In the genomic region with DNA sequence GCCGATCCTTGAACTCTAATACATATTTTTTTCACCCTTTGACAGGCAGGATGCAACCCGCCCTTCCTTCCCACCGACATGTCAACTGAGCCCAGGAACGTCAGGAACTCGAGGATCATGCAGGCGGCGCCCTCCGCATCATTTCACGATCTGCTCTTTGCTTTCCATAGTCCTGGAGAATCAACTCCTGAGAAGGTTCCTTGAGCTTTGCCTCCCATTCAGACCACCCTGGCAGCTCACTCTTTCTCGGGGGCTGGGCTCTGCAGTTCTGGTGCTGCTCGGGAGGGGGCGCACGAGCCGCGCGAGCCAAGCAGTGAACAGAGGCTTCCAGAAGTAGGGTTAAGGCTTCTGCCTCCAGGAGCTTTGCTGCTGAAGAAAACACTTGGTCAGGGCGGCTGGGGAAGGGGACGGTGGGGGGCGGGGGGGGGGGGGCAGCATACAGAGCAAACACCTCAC, we compare ENCODE assay signal across 8 mouse cellular contexts. TPM values are rescaled to one million over a fixed set of nuclear protein-coding genes. Genes with fewer than 3 reads are reported as not detected.
DNase-seq lines count a peak whose midpoint lies in the region; ATAC-seq lines count a peak whose summit lies in the region.

No protein-coding gene starts in this region.

- H3K4me1 ChIP-seq in intestine, embryonic 16.5 days (ENCODE audit: control insufficient read depth, insufficient read depth, low read length), result no peaks in the 10 kb centered on the region
- peaks cover 11% of the 10 kb centered on the region for H3K4me1 ChIP-seq in limb, embryonic 10.5 days
- H3K4me1 ChIP-seq in midbrain, embryonic 11.5 days (ENCODE audit: control insufficient read depth, insufficient read depth, low read length), result peaks cover 4% of the 10 kb centered on the region; the same call in 1 of the 2 replicates

- peak overlapping the region; percentile 42 for H3K4me2 ChIP-seq in intestine, embryonic 16.5 days (ENCODE audit: low read depth, low read length)
- H3K4me2 ChIP-seq in midbrain, embryonic 11.5 days, result no peak overlapping the region

- DNase-seq in adrenal gland, adult (ENCODE audit: inconsistent age in 2 of 2, low spot score in 1 of 2), result peak; percentile 70 to 93
- peak; percentile 71 for DNase-seq in embryo, embryonic 11 days
- DNase-seq in limb, embryonic 10.5 days (ENCODE audit: low spot score), result peak; percentile 88
- DNase-seq in midbrain, embryonic 11.5 days (ENCODE audit: low spot score, missing footprints), result peak; percentile 99
- peak; percentile 65 for DNase-seq in right cerebral cortex, postnatal 4 days
- DNase-seq in urinary bladder, postnatal 4 days (ENCODE audit: low spot score in 2 of 2), result peak; percentile 74 to 75

- H3K27me3 ChIP-seq in intestine, embryonic 16.5 days (replicated peaks; ENCODE audit: control insufficient read depth, insufficient read depth, low read length), result no peaks in the 10 kb centered on the region
- H3K27me3 ChIP-seq in limb, embryonic 10.5 days (ENCODE audit: low read depth, poor library complexity, severe bottlenecking), result no peaks in the 10 kb centered on the region
- H3K27me3 ChIP-seq in midbrain, embryonic 11.5 days (ENCODE audit: control insufficient read depth, insufficient read depth, low read length), result no peaks in the 10 kb centered on the region

- H3K36me3 ChIP-seq in intestine, embryonic 16.5 days (ENCODE audit: control insufficient read depth, insufficient read depth, low read length), result no peaks in the 10 kb centered on the region
- H3K36me3 ChIP-seq in limb, embryonic 10.5 days, result no peaks in the 10 kb centered on the region
- H3K36me3 ChIP-seq in midbrain, embryonic 11.5 days (ENCODE audit: control insufficient read depth, insufficient read depth, low read length), result no peaks in the 10 kb centered on the region

- no peak overlapping the region for H3K27ac ChIP-seq in intestine, embryonic 16.5 days (ENCODE audit: low read length)
- H3K27ac ChIP-seq in limb, embryonic 10.5 days, result peak overlapping the region; percentile 70
- H3K27ac ChIP-seq in midbrain, embryonic 11.5 days (ENCODE audit: low read depth, low read length), result no peak overlapping the region

- no peaks in the 10 kb centered on the region for H3K9me3 ChIP-seq in intestine, embryonic 16.5 days (ENCODE audit: control insufficient read depth, low read length)
- H3K9me3 ChIP-seq in limb, embryonic 10.5 days (replicated peaks), result no peaks in the 10 kb centered on the region
- no peaks in the 10 kb centered on the region for H3K9me3 ChIP-seq in midbrain, embryonic 11.5 days (ENCODE audit: control insufficient read depth, low read length)

- no peak overlapping the region for H3K9ac ChIP-seq in intestine, embryonic 16.5 days (ENCODE audit: low read depth, low read length)
- H3K9ac ChIP-seq in midbrain, embryonic 11.5 days (ENCODE audit: low read length), result no peak overlapping the region

- no peak overlapping the region for H3K4me3 ChIP-seq in intestine, embryonic 16.5 days (ENCODE audit: low read length)
- peak overlapping the region; percentile 32 for H3K4me3 ChIP-seq in limb, embryonic 10.5 days
- H3K4me3 ChIP-seq in midbrain, embryonic 11.5 days (ENCODE audit: low read depth, low read length), result no peak overlapping the region

- WGBS in intestine, embryonic 16.5 days, result 9% methylated on average over 16 of the region's 19 CpGs
- 8% methylated on average over 18 of the region's 19 CpGs for WGBS in limb, embryonic 10.5 days
- 8% methylated on average over 17 of the region's 19 CpGs for WGBS in midbrain, embryonic 11.5 days

- ATAC-seq in granulocyte monocyte progenitor cell, adult 5-6 weeks (replicated peaks; ENCODE audit: poor library complexity, severe bottlenecking), result peak; percentile 94
- ATAC-seq in intestine, embryonic 16.5 days, result peak; percentile 52; the same call in 1 of the 2 replicates
- peak; percentile 88 for ATAC-seq in midbrain, embryonic 11.5 days (ENCODE audit: low FRiP score)

RNA-seq across cellular contexts. Expression of a gene that starts 12.6 kb away (rescaled TPM):
- total RNA-seq in granulocyte monocyte progenitor cell, adult 5-6 weeks (2014; fragmentation: Nextera tagmentation), result not detected in 2 replicates
- not detected in 2 replicates for total RNA-seq in granulocyte monocyte progenitor cell, adult 5-6 weeks (2017)
- polyA plus RNA-seq in intestine, embryonic 16.5 days (2015; fragmentation: Nextera tagmentation; extraction: Ambion mirVana), result not detected in 2 replicates
- 0.26 TPM in 1 of 2 replicates, not detected in the other for polyA plus RNA-seq in limb, embryonic 10.5 days (2016; fragmentation: Nextera tagmentation; extraction: Ambion mirVana)
- not detected in 2 replicates for polyA plus RNA-seq in midbrain, embryonic 11.5 days (2014; fragmentation: Nextera tagmentation; extraction: Ambion mirVana)

RNA-seq across cellular contexts. Expression of a gene that starts 45.3 kb away (rescaled TPM):
- total RNA-seq in granulocyte monocyte progenitor cell, adult 5-6 weeks (2014; fragmentation: Nextera tagmentation), result not detected in 2 replicates
- total RNA-seq in granulocyte monocyte progenitor cell, adult 5-6 weeks (2017), result not detected in 2 replicates
- polyA plus RNA-seq in intestine, embryonic 16.5 days (2015; fragmentation: Nextera tagmentation; extraction: Ambion mirVana), result 4.8 and 6.1 TPM in 2 replicates
- polyA plus RNA-seq in limb, embryonic 10.5 days (2016; fragmentation: Nextera tagmentation; extraction: Ambion mirVana), result 0.18 and 0.28 TPM in 2 replicates
- polyA plus RNA-seq in midbrain, embryonic 11.5 days (2014; fragmentation: Nextera tagmentation; extraction: Ambion mirVana), result 0.26 and 0.34 TPM in 2 replicates
